Mouse (Mus musculus): ENCODE results near the gene Atxn3. TPM values are rescaled to one million over a fixed set of nuclear protein-coding genes. Genes with fewer than 3 reads are reported as not detected.
"Not testable (repeated sequence)": the region's sequence is repeated elsewhere in the genome, so short reads cannot be mapped to it uniquely, and the experiment has no call there.

The Atxn3 gene
- polyA plus RNA-seq, 1 experiment from 2014 or later = 16.4 TPM

DNA sequence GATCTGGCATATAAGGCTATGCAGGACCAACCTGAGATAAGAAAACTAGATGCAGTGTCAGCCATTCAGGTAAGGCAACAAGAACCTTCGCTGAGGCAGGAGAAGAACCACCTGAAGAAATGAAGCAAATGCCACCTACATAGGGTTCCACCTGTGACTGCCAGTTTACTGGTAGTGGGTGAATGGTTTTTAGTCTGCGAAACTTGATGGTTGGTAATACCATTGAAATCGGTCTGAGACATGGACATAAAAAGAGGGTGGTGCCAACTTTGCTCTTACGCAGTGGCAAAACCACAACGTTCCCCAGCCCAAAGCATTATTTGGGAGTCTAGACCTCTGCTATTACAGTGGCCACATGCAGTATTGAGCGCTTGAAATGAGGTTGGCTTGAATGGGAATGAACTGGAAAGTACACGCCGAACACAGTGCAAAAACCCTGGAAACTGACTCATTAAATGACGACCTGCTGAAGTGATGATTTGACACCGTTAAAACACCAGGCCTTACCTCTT is 19.4 kb upstream of the Atxn3 start:
- 90% methylated on average over 10 of the region's 10 CpGs for WGBS
- no peaks in the 10 kb centered on the region for H3K27me3 ChIP-seq
- H3K4me3 ChIP-seq (replicated peaks) = peak overlapping the region; percentile 93
- H3K4me2 ChIP-seq = peak overlapping the region; percentile 76
- H3K9ac ChIP-seq = peak overlapping the region; percentile 88
- H3K4me1 ChIP-seq = peaks cover 22% of the 10 kb centered on the region
- H3K27ac ChIP-seq = no peak overlapping the region
- H3K9me3 ChIP-seq = no peaks in the 10 kb centered on the region
- ATAC-seq (ENCODE audit: low FRiP score) = no peak
- peaks cover 7% of the 10 kb centered on the region; the same call in 1 of the 2 replicates for H3K36me3 ChIP-seq (replicated peaks)

GRCm38 (mm10) chr12:101976651-101977403 is 18.8 kb upstream of the Atxn3 start:
- no peaks in the 10 kb centered on the region for H3K9me3 ChIP-seq
- no peak for ATAC-seq (ENCODE audit: low FRiP score)
- peak overlapping the region; percentile 88 for H3K9ac ChIP-seq
- 0 out of 2 replicates have a peak, but pooled peaks cover 7% of the 10 kb centered on the region for H3K36me3 ChIP-seq (replicated peaks)
- peak overlapping the region; percentile 91; the same call in 1 of the 2 replicates for H3K27ac ChIP-seq
- H3K4me1 ChIP-seq = peaks cover 22% of the 10 kb centered on the region
- 15% methylated on average over 13 of the region's 13 CpGs for WGBS
- peak overlapping the region; percentile 76 for H3K4me2 ChIP-seq
- H3K27me3 ChIP-seq = no peaks in the 10 kb centered on the region
- peak overlapping the region; percentile 93 for H3K4me3 ChIP-seq (replicated peaks)

DNA sequence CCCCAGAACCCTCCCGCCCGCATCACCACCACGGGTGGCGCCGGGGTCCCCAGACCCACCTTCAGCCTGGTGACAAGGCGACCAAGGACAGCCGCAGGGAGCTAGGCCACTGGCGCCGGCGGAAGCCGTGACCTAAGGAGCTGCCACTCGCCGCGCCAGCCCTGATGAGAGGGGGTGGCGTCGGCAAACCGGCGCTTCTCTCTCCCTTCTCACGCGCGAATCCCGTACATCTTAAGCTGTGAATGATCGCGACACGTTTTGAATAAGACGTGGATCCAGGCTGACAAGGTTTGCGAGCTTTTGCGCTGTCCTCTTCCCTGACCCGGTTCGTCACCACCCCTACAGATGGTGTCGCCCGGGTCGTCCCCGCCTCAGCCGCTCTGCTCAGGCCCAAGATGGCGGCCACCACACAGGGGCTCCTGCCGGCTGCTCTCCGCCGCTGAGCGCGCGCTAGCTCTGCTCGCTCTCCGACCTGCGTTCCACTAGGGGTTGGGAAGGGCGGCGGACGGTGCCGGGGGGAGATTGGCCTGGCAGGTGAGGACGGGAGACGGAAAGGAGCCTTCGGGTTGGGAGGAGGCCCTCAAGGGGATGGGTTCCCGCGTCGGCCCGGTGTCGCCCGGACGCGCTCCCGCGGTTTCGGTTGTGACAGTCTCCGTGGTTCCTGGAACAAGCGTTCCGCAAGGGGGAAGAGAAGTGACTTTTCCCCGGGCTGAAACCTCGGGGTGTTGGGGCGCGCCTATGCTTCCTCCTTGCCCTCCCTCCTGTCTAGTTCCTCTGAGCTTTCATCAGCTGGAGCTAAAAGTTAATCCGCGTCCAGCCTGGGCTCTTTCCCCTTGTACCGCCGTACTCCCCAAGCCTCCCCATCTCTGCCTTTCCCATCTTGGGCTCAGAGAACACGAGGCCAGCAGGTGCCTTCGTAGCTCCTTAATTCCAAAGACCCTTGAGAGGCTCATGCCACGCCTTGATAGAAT is 17.8 kb upstream of the Atxn3 start, which contains the start of gene Cpsf2:
Gene Cpsf2 (plus strand): TSS at position 388 of the 971 bp plus-strand sequence.
- WGBS = under 1% methylated on average over 76 of the region's 77 CpGs
- Histone ChIP-seq H3K9ac (peak within 1 kb of the TSS; percentile 88), H3K27ac (peak within 1 kb of the TSS; percentile 91)

GRCm38 (mm10) chr12:101975167-101975600 is 17.1 kb upstream of the Atxn3 start:
- Histone ChIP-seq H3K4me2 (peak overlapping the region; percentile 76), H3K27me3 (no peaks in the 10 kb centered on the region), H3K4me3 (replicated peaks) (peak overlapping the region; percentile 93), H3K9me3 (no peaks in the 10 kb centered on the region), H3K9ac (peak overlapping the region; percentile 88), H3K27ac (peak overlapping the region; percentile 91), H3K4me1 (peaks cover 22% of the 10 kb centered on the region), H3K36me3 (replicated peaks) (0 out of 2 replicates have a peak, but pooled peaks cover 3% of the 10 kb centered on the region)
- 1% methylated on average over 23 of the region's 23 CpGs for WGBS
- ATAC-seq (ENCODE audit: low FRiP score) = no peak; the same call in 1 of the 2 replicates

More for the DNA sequence above, 17.8 kb upstream of the Atxn3 start, which contains the start of gene Cpsf2:
- 0 out of 2 replicates have a peak, but pooled peaks cover 3% of the 10 kb centered on the region for H3K36me3 ChIP-seq (replicated peaks)
- peaks cover 22% of the 10 kb centered on the region for H3K4me1 ChIP-seq
- peak; percentile 97 for ATAC-seq (ENCODE audit: low FRiP score)
- H3K4me3 ChIP-seq (replicated peaks) = peak within 1 kb of the TSS; percentile 93
- peak within 1 kb of the TSS; percentile 76 for H3K4me2 ChIP-seq
- no peaks in the 10 kb centered on the region for H3K9me3 ChIP-seq
- no peaks in the 10 kb centered on the region for H3K27me3 ChIP-seq

GRCm38 (mm10) chr12:101974571-101974970 is 16.5 kb upstream of the Atxn3 start:
- H3K4me2 ChIP-seq = peak overlapping the region; percentile 76
- peak overlapping the region; percentile 88 for H3K9ac ChIP-seq
- peaks cover 22% of the 10 kb centered on the region for H3K4me1 ChIP-seq
- peak overlapping the region; percentile 93 for H3K4me3 ChIP-seq (replicated peaks)
- no peaks in the 10 kb centered on the region for H3K27me3 ChIP-seq
- no peak for ATAC-seq (ENCODE audit: low FRiP score)
- WGBS = 0% methylated on average over 1 of the region's 1 CpGs
- peaks cover 3% of the 10 kb centered on the region; the same call in 1 of the 2 replicates for H3K36me3 ChIP-seq (replicated peaks)
- no peaks in the 10 kb centered on the region for H3K9me3 ChIP-seq
- H3K27ac ChIP-seq = peak overlapping the region; percentile 91; the same call in 1 of the 2 replicates

DNA sequence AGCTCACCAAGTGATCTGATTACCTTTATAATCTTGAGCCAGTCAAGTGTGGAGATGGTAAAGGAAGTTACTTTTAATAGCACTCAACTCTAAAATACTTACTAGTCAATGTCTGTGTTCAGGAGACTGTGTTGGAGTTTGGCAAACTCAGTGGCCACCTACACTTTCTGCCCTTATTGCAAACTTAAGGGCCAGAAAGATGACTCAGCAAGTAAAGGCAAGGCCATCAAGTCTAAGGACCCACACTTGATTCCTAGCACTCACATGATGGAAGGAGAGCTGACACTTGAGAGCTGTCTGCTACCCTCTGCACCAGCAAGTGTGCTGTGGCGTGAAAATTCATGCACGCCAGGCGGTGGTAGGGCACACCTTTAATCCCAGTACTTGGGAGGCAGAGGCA is 14.2 kb upstream of the Atxn3 start:
- H3K9ac ChIP-seq = no peak overlapping the region
- ATAC-seq (ENCODE audit: low FRiP score) = no peak
- WGBS = 90% methylated on average over 3 of the region's 3 CpGs
- H3K27me3 ChIP-seq = no peaks in the 10 kb centered on the region
- H3K4me2 ChIP-seq = no peak overlapping the region
- H3K4me1 ChIP-seq = peaks cover 16% of the 10 kb centered on the region
- no peak overlapping the region for H3K4me3 ChIP-seq (replicated peaks)
- peaks cover 15% of the 10 kb centered on the region for H3K36me3 ChIP-seq (replicated peaks)
- H3K9me3 ChIP-seq = no peaks in the 10 kb centered on the region
- no peak overlapping the region for H3K27ac ChIP-seq

- Histone ChIP-seq H3K27me3 (no peaks in the 10 kb centered on the region), H3K4me1 (peaks cover 8% of the 10 kb centered on the region), H3K36me3 (replicated peaks) (peaks cover 21% of the 10 kb centered on the region), H3K9me3 (no peaks in the 10 kb centered on the region), H3K4me2 (no peak overlapping the region), H3K4me3 (replicated peaks) (no peak overlapping the region), H3K9ac (no peak overlapping the region), H3K27ac (no peak overlapping the region)
- WGBS = 96% methylated on average over 2 of the region's 2 CpGs
- ATAC-seq (ENCODE audit: low FRiP score) = no peak
Observed at GRCm38 (mm10) chr12:101971311-101971710, 13.3 kb upstream of the Atxn3 start.

GRCm38 (mm10) chr12:101958960-101959780 is 1.1 kb upstream of the Atxn3 start:
- ATAC-seq (ENCODE audit: low FRiP score); H3K9me3 ChIP-seq: not testable (repeated sequence)
- H3K4me1 ChIP-seq = peaks cover 16% of the 10 kb centered on the region

DNA sequence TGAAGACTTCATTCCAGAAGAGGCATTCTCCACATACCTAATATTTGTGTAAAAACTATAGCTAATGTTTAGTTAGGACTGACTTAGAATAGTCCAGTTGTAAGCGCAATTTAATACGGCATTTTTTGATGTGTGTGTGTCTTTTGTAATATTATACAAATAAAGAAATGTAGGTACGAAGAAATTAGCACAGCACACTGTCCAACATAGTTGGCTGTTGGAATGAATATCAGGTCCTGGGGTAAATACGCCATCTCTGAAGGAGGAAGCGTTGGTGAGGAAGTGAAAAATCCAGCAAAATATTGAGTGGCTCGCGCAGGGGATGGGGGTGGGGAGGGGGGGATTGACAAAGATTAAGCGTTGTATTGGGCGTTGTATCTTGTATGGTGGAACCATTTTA is 510 bp upstream of the Atxn3 start:
- Histone ChIP-seq H3K4me1 (peaks cover 16% of the 10 kb centered on the region), H3K36me3 (replicated peaks) (0 out of 2 replicates have a peak, but pooled peaks cover 3% of the 10 kb centered on the region), H3K9ac (0 out of 2 replicates have a peak overlapping the region, but pooled peaks have one; percentile 21), H3K27ac (no peak overlapping the region), H3K27me3 (no peaks in the 10 kb centered on the region), H3K9me3 (no peaks in the 10 kb centered on the region), H3K4me3 (replicated peaks) (peak overlapping the region; percentile 82; the same call in 1 of the 2 replicates), H3K4me2 (peak overlapping the region; percentile 40)
- ATAC-seq (ENCODE audit: low FRiP score) = no peak
- WGBS = 54% methylated on average over 9 of the region's 9 CpGs

More at GRCm38 (mm10) chr12:101958960-101959780, 1.1 kb upstream of the Atxn3 start:
- peak overlapping the region; percentile 40 for H3K4me2 ChIP-seq
- H3K4me3 ChIP-seq (replicated peaks); H3K9ac ChIP-seq; H3K36me3 ChIP-seq (replicated peaks); H3K27ac ChIP-seq; H3K27me3 ChIP-seq: not testable (repeated sequence)
- 92% methylated on average over 5 of the region's 5 CpGs for WGBS

GRCm38 (mm10) chr12:101957079-101957941 is 736 bp downstream of the Atxn3 start:
- H3K4me2 ChIP-seq = peak overlapping the region; percentile 68
- H3K27ac ChIP-seq = peak overlapping the region; percentile 56; the same call in 1 of the 2 replicates
- no peak; the same call in 1 of the 2 replicates for ATAC-seq (ENCODE audit: low FRiP score)
- H3K27me3 ChIP-seq = no peaks in the 10 kb centered on the region
- H3K4me3 ChIP-seq (replicated peaks) = peak overlapping the region; percentile 82
- no peaks in the 10 kb centered on the region for H3K9me3 ChIP-seq
- H3K9ac ChIP-seq = peak overlapping the region; percentile 84
- 0 out of 2 replicates have a peak, but pooled peaks cover 3% of the 10 kb centered on the region for H3K36me3 ChIP-seq (replicated peaks)
- peaks cover 16% of the 10 kb centered on the region for H3K4me1 ChIP-seq
- WGBS = 14% methylated on average over 26 of the region's 26 CpGs
